Mouse (Mus musculus): ENCODE measurements at regions not wholly inside any gene's neighbourhood (a gene's known extent, or its start where the extent isn't known, plus 50 kb on each side); places are given as distances from the start of the nearest gene placed in this dataset.

DNA sequence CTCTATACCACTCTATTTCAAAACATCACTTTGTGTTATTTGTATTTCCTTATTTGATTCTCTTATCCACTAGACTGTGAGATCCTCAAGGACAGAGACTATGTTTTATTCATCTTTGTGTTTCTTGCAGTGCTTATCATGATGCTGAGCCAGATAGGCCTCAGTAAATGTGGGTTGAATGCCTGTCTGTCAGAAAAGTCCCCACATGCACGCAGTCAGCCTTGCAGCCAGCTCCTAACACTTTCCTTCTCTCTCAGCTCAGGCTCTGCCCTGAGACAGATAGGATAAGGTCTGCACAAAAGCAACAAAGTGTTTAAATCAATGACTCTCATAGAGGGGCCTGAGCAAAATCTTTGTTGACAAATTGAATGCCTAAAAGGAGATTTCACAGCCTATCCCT is 600.0 kb downstream of the Gm9195 start:
- in situ Hi-C loops (cut with MboI; ENCODE audit: low pct_ligation_motif_present, low pct_unique_long_range_greater_than_20kb, low sequenced_read_pairs) (no loop called here), dilution Hi-C loops (cut with MboI; ENCODE audit: extremely low pct_ligation_motif_present, extremely low pct_unique_long_range_greater_than_20kb, low sequenced_read_pairs) (no loop called here)
- Histone ChIP-seq H3K4me1 (ENCODE audit: control insufficient read depth in 1 of 2, insufficient read depth in 2 of 2) (no peaks in the 10 kb centered on the region), H3K36me3 (replicated peaks in 1 of 2; ENCODE audit: control insufficient read depth in 1 of 2, insufficient read depth in 1 of 2, low read length in 1 of 2) (no peaks in the 10 kb centered on the region), H3K9me3 (replicated peaks; ENCODE audit: low read length) (no peaks in the 10 kb centered on the region), H3K4me2 (ENCODE audit: insufficient read depth, low read depth, poor library complexity, severe bottlenecking) (no peak overlapping the region), H3K27me3 (replicated peaks) (peaks cover 32% of the 10 kb centered on the region), H3K27ac (ENCODE audit: insufficient read depth, low read depth) (no peak overlapping the region), H3K79me2 (replicated peaks; ENCODE audit: control insufficient read depth, extremely low read depth, insufficient read depth, poor library complexity, severe bottlenecking) (no peaks in the 10 kb centered on the region), H3K4me3 (replicated peaks in 1 of 3; ENCODE audit: low read depth in 2 of 3, low read length in 2 of 3, poor library complexity in 1 of 3) (no peak overlapping the region), H3K9ac (ENCODE audit: insufficient read depth, low read depth) (no peak overlapping the region)
- TF ChIP-seq CHD1 (IDR thresholded peaks at IDR 0.05; ENCODE audit: low read depth, low read length) (no peak), RAD21 (IDR thresholded peaks at IDR 0.05; ENCODE audit: low read depth, low read length) (no peak), USF2 (conservative IDR thresholded peaks at IDR 0.05; ENCODE audit: low read depth, low read length) (no peak), ELF1 (IDR thresholded peaks at IDR 0.05; ENCODE audit: low read depth, low read length) (no peak), USF1 (IDR thresholded peaks at IDR 0.05; ENCODE audit: low read depth, low read length) (no peak), POLR2AphosphoS2 (IDR thresholded peaks at IDR 0.05; ENCODE audit: low read depth, low read length) (no peak), JUND (conservative IDR thresholded peaks at IDR 0.05; ENCODE audit: low read depth, low read length) (no peak), TBP (conservative IDR thresholded peaks at IDR 0.05; ENCODE audit: low read depth, low read length) (no peak), JUN (IDR thresholded peaks at IDR 0.05; ENCODE audit: insufficient read depth, low read depth, low read length) (no peak), MXI1 (IDR thresholded peaks at IDR 0.05; ENCODE audit: low read depth, low read length) (no peak), IRF4 (IDR thresholded peaks at IDR 0.05; ENCODE audit: low read depth, low read length) (no peak), MAFK (IDR thresholded peaks at IDR 0.05; ENCODE audit: insufficient replicate concordance, low read length) (no peak), NRF1 (IDR thresholded peaks at IDR 0.05; ENCODE audit: low read depth, low read length) (no peak), ZC3H11A (IDR thresholded peaks at IDR 0.05; ENCODE audit: low read depth, low read length) (no peak), BHLHE40 (IDR thresholded peaks at IDR 0.05; ENCODE audit: low read depth, low read length) (no peak), MAZ (IDR thresholded peaks at IDR 0.05; ENCODE audit: low read depth, low read length) (no peak), MEF2A (IDR thresholded peaks at IDR 0.05; ENCODE audit: borderline replicate concordance, low read depth, low read length) (no peak), TCF12 (IDR thresholded peaks at IDR 0.05; ENCODE audit: low read depth, low read length) (no peak), EP300 (IDR thresholded peaks at IDR 0.05; ENCODE audit: low read length) (no peak)
- no peak for DNase-seq (ENCODE audit: extremely low read depth)

DNA sequence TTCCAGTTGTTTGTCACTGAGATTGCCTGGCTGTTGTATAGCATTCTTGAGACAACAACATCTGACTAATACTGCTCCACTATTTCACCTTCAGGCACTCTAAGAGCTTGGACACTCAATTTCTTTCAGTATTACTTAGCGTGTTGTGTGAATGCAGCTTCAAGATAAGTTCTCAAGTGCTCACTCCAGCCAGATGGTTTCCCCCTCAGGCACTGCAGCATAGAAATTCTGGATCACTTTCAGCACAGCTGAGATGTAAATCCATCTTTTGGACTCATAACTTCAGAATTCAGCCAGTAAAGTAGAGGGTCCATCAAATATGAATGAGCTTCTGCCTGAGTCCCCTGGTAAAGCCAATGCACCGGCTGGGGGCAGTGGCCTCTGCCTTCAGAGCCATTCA is 608.8 kb downstream of the Gm9195 start:
- Histone ChIP-seq H3K9me3 (replicated peaks; ENCODE audit: low read length) (no peaks in the 10 kb centered on the region), H3K79me2 (replicated peaks; ENCODE audit: control insufficient read depth, extremely low read depth, insufficient read depth, poor library complexity, severe bottlenecking) (no peaks in the 10 kb centered on the region), H3K4me2 (ENCODE audit: insufficient read depth, low read depth, poor library complexity, severe bottlenecking) (no peak overlapping the region), H3K4me1 (ENCODE audit: control insufficient read depth in 1 of 2, insufficient read depth in 2 of 2) (no peaks in the 10 kb centered on the region), H3K27ac (ENCODE audit: insufficient read depth, low read depth) (no peak overlapping the region), H3K4me3 (replicated peaks in 1 of 3; ENCODE audit: low read depth in 2 of 3, low read length in 2 of 3, poor library complexity in 1 of 3) (no peak overlapping the region), H3K9ac (ENCODE audit: insufficient read depth, low read depth) (no peak overlapping the region), H3K36me3 (replicated peaks in 1 of 2; ENCODE audit: control insufficient read depth in 1 of 2, insufficient read depth in 1 of 2, low read length in 1 of 2) (no peaks in the 10 kb centered on the region), H3K27me3 (replicated peaks) (peaks cover 37% of the 10 kb centered on the region)
- DNase-seq (ENCODE audit: extremely low read depth) = no peak
- dilution Hi-C loops (cut with MboI; ENCODE audit: extremely low pct_ligation_motif_present, extremely low pct_unique_long_range_greater_than_20kb, low sequenced_read_pairs) (no loop called here), in situ Hi-C loops (cut with MboI; ENCODE audit: low pct_ligation_motif_present, low pct_unique_long_range_greater_than_20kb, low sequenced_read_pairs) (no loop called here)
- TF ChIP-seq ZNF384 (IDR thresholded peaks at IDR 0.05; ENCODE audit: low read depth, low read length) = no peak
- TF ChIP-seq MYC (IDR thresholded peaks at IDR 0.05; ENCODE audit: low read depth, low read length) = no peak
- no peak for TF ChIP-seq UBTF (IDR thresholded peaks at IDR 0.05; ENCODE audit: low read depth, low read length)
